Mouse (Mus musculus): ENCODE data around the gene Tfb1m. TPM values are rescaled to one million over a fixed set of nuclear protein-coding genes. Genes with fewer than 3 reads are reported as not detected.

Gene Tfb1m
- polyA plus RNA-seq (2012; rRNA removed; ENCODE audit: low replicate concordance) = 0.84 and 3.6 TPM in 2 replicates

GRCm38 (mm10) chr17:3557331-3558311 lies at the start of gene Tfb1m:
Gene Tfb1m (minus strand): TSS chr17:3557781.

DNA sequence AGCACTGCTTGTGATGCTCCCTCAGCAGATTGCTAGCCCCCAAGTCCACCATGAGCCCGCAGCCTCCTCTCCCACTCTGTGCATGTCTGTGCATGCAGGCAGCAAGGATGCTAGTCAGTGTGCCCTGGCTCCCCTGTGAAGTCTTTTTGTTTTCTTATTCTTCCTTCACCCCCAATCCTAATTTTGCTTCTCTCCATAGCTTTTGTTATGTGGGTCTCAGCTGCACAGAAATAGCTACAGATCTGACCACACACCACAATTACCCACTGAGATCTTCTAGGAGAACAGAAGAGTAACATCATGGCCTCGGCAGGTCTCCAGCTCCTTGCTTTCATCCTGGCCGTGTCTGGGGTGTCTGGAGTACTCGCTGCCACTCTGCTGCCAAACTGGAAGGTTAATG lies 25.3 kb downstream of the Tfb1m start, which contains the start of gene Cldn20:
Cldn20 (plus strand) TSS at position 301 of the 400 bp plus-strand sequence.

Other genes with a start within 250 kb of the Tfb1m start
- gene Tiam2, start 231.2 kb downstream of the Tfb1m start, polyA plus RNA-seq (2012; rRNA removed; ENCODE audit: low replicate concordance) = 0.92 and 1.4 TPM in 2 replicates
- gene Cldn20, start 25.2 kb downstream of the Tfb1m start, polyA plus RNA-seq (2012; rRNA removed; ENCODE audit: low replicate concordance) = 0.24 TPM in 1 of 2 replicates, not detected in the other
- gene Nox3, start 138.5 kb upstream of the Tfb1m start, polyA plus RNA-seq (2012; rRNA removed; ENCODE audit: low replicate concordance) = not detected in 2 replicates